Comparison of ENCODE assay signal across 8 mouse cellular contexts in the genomic region with DNA sequence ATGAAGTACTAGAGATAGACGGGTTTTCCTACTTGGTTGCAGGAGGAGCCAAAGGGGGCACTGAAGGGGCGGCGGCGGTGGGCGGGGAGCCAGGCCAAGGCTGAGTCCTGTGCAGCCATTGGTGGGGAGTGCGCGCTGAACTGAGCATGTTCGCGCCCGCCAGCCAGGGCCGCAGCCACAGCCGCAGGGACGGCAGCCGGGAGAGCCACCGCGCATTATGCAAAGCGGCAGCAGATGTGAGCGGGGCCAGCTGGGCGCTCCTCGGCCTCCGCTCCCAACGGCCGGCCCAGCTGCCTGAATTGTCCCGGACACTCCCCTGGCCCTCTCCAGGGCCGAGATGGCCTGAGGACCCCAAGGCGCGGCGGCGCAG. TPM values are rescaled to one million over a fixed set of nuclear protein-coding genes. Genes with fewer than 3 reads are reported as not detected.
A peak's percentile ranks its signal among the peaks of the same experiment; 100 is the strongest.
DNase-seq lines count a peak whose midpoint lies in the region; ATAC-seq and TF ChIP-seq lines count a peak whose summit lies in the region.

Gene Fmn2, plus strand, starts transcription at position 165 of the 370 bp plus-strand sequence.

- H3K9ac ChIP-seq in embryonic facial prominence, embryonic 11.5 days (replicated peaks; ENCODE audit: low read length) = peak within 1 kb of the TSS; percentile 72
- H3K9ac ChIP-seq in heart, adult 2 months (ENCODE audit: low read depth, low read length) = 0 out of 2 replicates have a peak within 1 kb of the TSS, but pooled peaks have one; percentile 5
- H3K9ac ChIP-seq in liver, embryonic 13.5 days = no peak within 1 kb of the TSS; the same call in 1 of the 2 replicates
- H3K9ac ChIP-seq in neural tube, embryonic 14.5 days (replicated peaks; ENCODE audit: low read depth, low read length) = peak within 1 kb of the TSS; percentile 93

- TF ChIP-seq EP300 in heart, adult 2 months (IDR thresholded peaks at IDR 0.05; ENCODE audit: insufficient read depth, low read depth, low read length) = no peak

- peaks cover 4% of the 10 kb centered on the region; the same call in 1 of the 2 replicates for H3K27me3 ChIP-seq in embryonic facial prominence, embryonic 11.5 days (ENCODE audit: control insufficient read depth, insufficient read depth, low read length)
- peaks cover 7% of the 10 kb centered on the region for H3K27me3 ChIP-seq in heart, adult 2 months (ENCODE audit: control insufficient read depth, insufficient read depth, low read length)
- peaks cover 45% of the 10 kb centered on the region for H3K27me3 ChIP-seq in liver, embryonic 13.5 days
- no peaks in the 10 kb centered on the region for H3K27me3 ChIP-seq in neural tube, embryonic 14.5 days (ENCODE audit: control insufficient read depth, insufficient read depth, low read length)

- peak within 1 kb of the TSS; percentile 60 for H3K4me3 ChIP-seq in embryonic facial prominence, embryonic 11.5 days (ENCODE audit: low read depth, low read length)
- H3K4me3 ChIP-seq in heart, adult 2 months = peak within 1 kb of the TSS; percentile 36
- H3K4me3 ChIP-seq in liver, embryonic 13.5 days (replicated peaks) = peak within 1 kb of the TSS; percentile 49
- peak within 1 kb of the TSS; percentile 90 for H3K4me3 ChIP-seq in neural tube, embryonic 14.5 days (ENCODE audit: low read depth, low read length)

- WGBS in embryonic facial prominence, embryonic 11.5 days = under 1% methylated on average over 28 of the region's 29 CpGs
- 1% methylated on average over 29 of the region's 29 CpGs for WGBS in heart, adult 2 months
- WGBS in liver, embryonic 13.5 days (ENCODE audit: insufficient replicate concordance) = under 1% methylated on average over 29 of the region's 29 CpGs
- 1% methylated on average over 28 of the region's 29 CpGs for WGBS in neural tube, embryonic 14.5 days

- intact Hi-C loops in heart, adult 2 months (cut with DNase I) = no loop called here

- no peak for TF ChIP-seq CTCF in heart, adult 2 months (IDR thresholded peaks at IDR 0.05)

- no peaks in the 10 kb centered on the region for H3K79me2 ChIP-seq in heart, adult 2 months (replicated peaks; ENCODE audit: control insufficient read depth, insufficient read depth, low read length)

- no peak for TF ChIP-seq POLR2A in heart, adult 2 months (IDR thresholded peaks at IDR 0.05; ENCODE audit: insufficient read depth, low read depth, low read length)

- peaks cover 6% of the 10 kb centered on the region; the same call in 1 of the 2 replicates for H3K4me1 ChIP-seq in embryonic facial prominence, embryonic 11.5 days (ENCODE audit: control insufficient read depth, insufficient read depth, low read length)
- no peaks in the 10 kb centered on the region for H3K4me1 ChIP-seq in heart, adult 2 months (ENCODE audit: control insufficient read depth, insufficient read depth, low read length)
- peaks cover 20% of the 10 kb centered on the region for H3K4me1 ChIP-seq in liver, embryonic 13.5 days (replicated peaks)
- H3K4me1 ChIP-seq in neural tube, embryonic 14.5 days (ENCODE audit: control insufficient read depth, insufficient read depth, low read length) = peaks cover 21% of the 10 kb centered on the region

- H3K9me3 ChIP-seq in embryonic facial prominence, embryonic 11.5 days (replicated peaks; ENCODE audit: control insufficient read depth, low read length) = no peaks in the 10 kb centered on the region
- H3K9me3 ChIP-seq in liver, embryonic 13.5 days (replicated peaks) = no peaks in the 10 kb centered on the region
- no peaks in the 10 kb centered on the region for H3K9me3 ChIP-seq in neural tube, embryonic 14.5 days (ENCODE audit: control insufficient read depth, low read length)

- peak; percentile 10 for DNase-seq in urinary bladder, postnatal 14 days (ENCODE audit: low spot score)
- DNase-seq in urinary bladder, adult 2 months (ENCODE audit: low spot score) = no peak
- DNase-seq in embryonic facial prominence, embryonic 11.5 days (ENCODE audit: low spot score) = peak; percentile 88
- peak; percentile 31 to 53 for DNase-seq in heart, adult 2 months
- DNase-seq in kidney, postnatal 14 days = peak; percentile 54
- peak; percentile 24 for DNase-seq in liver, embryonic 13.5 days
- DNase-seq in testis, postnatal 10 days (ENCODE audit: low spot score) = peak; percentile 53

- H3K36me3 ChIP-seq in embryonic facial prominence, embryonic 11.5 days (replicated peaks; ENCODE audit: control insufficient read depth, insufficient read depth, low read depth, low read length) = no peaks in the 10 kb centered on the region
- no peaks in the 10 kb centered on the region for H3K36me3 ChIP-seq in heart, adult 2 months (ENCODE audit: control insufficient read depth, insufficient read depth, low read length)
- no peaks in the 10 kb centered on the region for H3K36me3 ChIP-seq in liver, embryonic 13.5 days
- H3K36me3 ChIP-seq in neural tube, embryonic 14.5 days (ENCODE audit: control insufficient read depth, insufficient read depth, low read length) = no peaks in the 10 kb centered on the region

- peak within 1 kb of the TSS; percentile 97 for H3K4me2 ChIP-seq in embryonic facial prominence, embryonic 11.5 days (ENCODE audit: low read depth, low read length)
- peak within 1 kb of the TSS; percentile 74 for H3K4me2 ChIP-seq in liver, embryonic 13.5 days
- H3K4me2 ChIP-seq in neural tube, embryonic 14.5 days (ENCODE audit: low read depth, low read length) = peak within 1 kb of the TSS; percentile 89

- peak; percentile 98 for ATAC-seq in embryonic facial prominence, embryonic 11.5 days (replicated peaks; ENCODE audit: insufficient number of reproducible peaks, low FRiP score, low TSS enrichment, low read depth)
- ATAC-seq in liver, embryonic 13.5 days (ENCODE audit: low read depth) = peak; percentile 83
- ATAC-seq in neural tube, embryonic 14.5 days (ENCODE audit: low read depth) = peak; percentile 96

- H3K27ac ChIP-seq in embryonic facial prominence, embryonic 11.5 days (replicated peaks; ENCODE audit: low read depth, low read length) = peak within 1 kb of the TSS; percentile 56; the same call in 1 of the 2 replicates
- H3K27ac ChIP-seq in heart, adult 2 months = no peak within 1 kb of the TSS
- no peak within 1 kb of the TSS for H3K27ac ChIP-seq in liver, embryonic 13.5 days
- H3K27ac ChIP-seq in neural tube, embryonic 14.5 days (ENCODE audit: low read depth, low read length) = peak within 1 kb of the TSS; percentile 84

RNA-seq across cellular contexts. Expression of gene Fmn2, which starts in this region (rescaled TPM):
- 0.04 and 0.09 TPM in 2 replicates for polyA plus RNA-seq in urinary bladder, adult 2 months (2012; rRNA removed)
- polyA plus RNA-seq in embryonic facial prominence, embryonic 11.5 days (2014; fragmentation: Nextera tagmentation; extraction: Ambion mirVana) = 2.1 and 2.2 TPM in 2 replicates
- total RNA-seq in heart, adult 2 months (2021) = under 1 TPM; 0.21 to 0.41 TPM
- polyA plus RNA-seq in heart, adult 2 months (2012; rRNA removed) = 0.03 and 0.06 TPM in 2 replicates
- polyA plus RNA-seq in liver, embryonic 13.5 days (2015; fragmentation: Nextera tagmentation; extraction: Ambion mirVana) = 0.03 and 0.06 TPM in 2 replicates
- 11.1 and 14.5 TPM in 2 replicates for polyA plus RNA-seq in neural tube, embryonic 14.5 days (2014; fragmentation: Nextera tagmentation; extraction: Ambion mirVana)

Comparison
In these comparisons a context has a peak if more than half of its experiments do, and no peak if none do; other contexts are left out.
1. Peak in DNase-seq, H3K4me3 ChIP-seq and H3K9ac ChIP-seq in heart, adult 2 months; RNA of the gene not detected or under 1 TPM.
2. Peak in DNase-seq, ATAC-seq, H3K4me3 ChIP-seq and H3K4me2 ChIP-seq in liver, embryonic 13.5 days; RNA of the gene not detected or under 1 TPM.
3. H3K27ac ChIP-seq: peak in embryonic facial prominence, embryonic 11.5 days (single experiment) and neural tube, embryonic 14.5 days (single experiment); none in heart, adult 2 months (single experiment) and liver, embryonic 13.5 days (single experiment).
4. H3K4me3 ChIP-seq: peak in every context shown above with its lines; median percentile 90 in neural tube, embryonic 14.5 days; 60 in embryonic facial prominence, embryonic 11.5 days; 49 in liver, embryonic 13.5 days; 36 in heart, adult 2 months.
5. Peak in every context shown above with its lines, with median percentiles within 50 percentile points of each other: ATAC-seq and H3K4me2 ChIP-seq.